Mouse (Mus musculus) ES-Bruce4 (cell line): ENCODE results near the gene Safb.

ENCODE experiments used
- CTCF ChIP-seq: IDR thresholded peaks from one replicate; pipeline ENCODE4 v1.8.1; 2011; ENCODE audit warnings: low read depth, low read length
- POLR2A ChIP-seq: IDR thresholded peaks from one replicate; pipeline ENCODE4 v1.8.1; 2011; ENCODE audit warnings: low read length; ENCODE audit not compliant: insufficient read depth

GRCm38 (mm10) chr17:56551841-56552581 is 32.6 kb upstream of the Safb start:
- TF ChIP-seq CTCF (no peak), POLR2A (no peak)
